Mouse (Mus musculus) midbrain, embryonic 15.5 days (tissue): ENCODE data around the gene Cdr2. TPM values are rescaled to one million over a fixed set of nuclear protein-coding genes. Genes with fewer than 3 reads are reported as not detected.
"Not testable (repeated sequence)": the region's sequence is repeated elsewhere in the genome, so short reads cannot be mapped to it uniquely, and the experiment has no call there.

ENCODE experiments used
- ATAC-seq: fragments of 200-750 bp; cut with Nextera tagmentation; replicated peaks from 2 replicates; pipeline ENCODE4 v1.8.0; 2017; ENCODE audit warnings: moderate TSS enrichment
- H3K27ac ChIP-seq: fragments of 300-500 bp; sonication (generic); 2 replicates; pipeline ENCODE4 v1.5.1; 2015; ENCODE audit warnings: mild to moderate bottlenecking, inconsistent platforms
- H3K27me3 ChIP-seq: fragments of 300-500 bp; sonication (generic); replicated peaks from 2 replicates; pipeline ENCODE4 v1.6.1; 2015; ENCODE audit warnings: inconsistent platforms
- H3K36me3 ChIP-seq: fragments of 300-500 bp; sonication (generic); replicated peaks from 2 replicates; pipeline ENCODE4 v1.6.1; 2015; ENCODE audit warnings: inconsistent platforms
- H3K4me1 ChIP-seq: fragments of 300-500 bp; sonication (generic); 2 replicates; pipeline ENCODE4 v1.6.1; 2015; ENCODE audit warnings: inconsistent platforms
- H3K4me2 ChIP-seq: fragments of 300-500 bp; sonication (generic); 2 replicates; pipeline ENCODE4 v1.6.1; 2015; ENCODE audit warnings: inconsistent platforms, mild to moderate bottlenecking, moderate library complexity
- H3K4me3 ChIP-seq: fragments of 300-500 bp; sonication (generic); 2 replicates; pipeline ENCODE4 v1.5.1; 2015; ENCODE audit warnings: mild to moderate bottlenecking, inconsistent platforms
- H3K9ac ChIP-seq: fragments of 300-500 bp; sonication (generic); 2 replicates; pipeline ENCODE4 v1.6.1; 2015; ENCODE audit warnings: mild to moderate bottlenecking, inconsistent platforms
- H3K9me3 ChIP-seq: fragments of 300-500 bp; sonication (generic); 2 replicates; pipeline ENCODE4 v1.6.1; 2016; ENCODE audit warnings: inconsistent platforms
- WGBS: fragments of 180-500 bp; shearing (Covaris S2); methylation state at CpG from one replicate; pipeline ENCODE4 v1.1.7; 2015; ENCODE audit warnings: mixed read lengths; 5-methylcytosine and 5-hydroxymethylcytosine counted together
- polyA plus RNA-seq: library from polyadenylated mRNA; unstranded; fragments of >200 nt; fragmentation: Nextera tagmentation; extraction: Ambion mirVana; gene quantifications from 2 replicates; pipeline ENCODE4 v1.2.1, GENCODE M21; 2015

Cdr2 gene
- polyA plus RNA-seq, 1 experiment from 2014 or later = 15.0 TPM

DNA sequence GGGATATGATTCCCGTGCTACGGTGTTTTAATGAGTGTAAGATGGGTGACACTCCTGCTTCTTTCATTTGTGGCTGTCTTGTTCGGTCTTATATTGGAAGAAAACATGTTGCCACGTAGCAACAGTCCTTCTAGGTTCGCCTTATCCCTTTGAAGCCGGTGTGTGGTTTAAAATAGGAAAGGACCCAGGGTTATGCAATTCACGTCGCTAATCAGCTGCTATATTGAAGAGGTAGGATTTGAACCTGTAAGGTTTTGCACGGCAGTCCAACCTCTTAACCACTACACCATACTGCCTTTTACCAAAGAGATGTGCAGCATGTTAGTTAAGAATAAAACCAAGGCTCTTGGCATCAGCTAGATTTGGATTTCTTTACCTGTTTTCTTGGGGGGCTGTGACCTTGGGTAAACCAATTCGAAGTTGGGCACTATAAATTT, 63.6 kb downstream of the Cdr2 start:
- peak overlapping the region; percentile 84 for H3K27ac ChIP-seq
- no peaks in the 10 kb centered on the region for H3K27me3 ChIP-seq
- H3K36me3 ChIP-seq = no peaks in the 10 kb centered on the region
- H3K9me3 ChIP-seq = no peaks in the 10 kb centered on the region
- H3K4me1 ChIP-seq = peaks cover 18% of the 10 kb centered on the region
- H3K4me3 ChIP-seq = peak overlapping the region; percentile 89
- peak overlapping the region; percentile 60 for H3K4me2 ChIP-seq
- ATAC-seq = peak; percentile 80
- 8% methylated on average over 10 of the region's 10 CpGs for WGBS
- H3K9ac ChIP-seq = peak overlapping the region; percentile 81

DNA sequence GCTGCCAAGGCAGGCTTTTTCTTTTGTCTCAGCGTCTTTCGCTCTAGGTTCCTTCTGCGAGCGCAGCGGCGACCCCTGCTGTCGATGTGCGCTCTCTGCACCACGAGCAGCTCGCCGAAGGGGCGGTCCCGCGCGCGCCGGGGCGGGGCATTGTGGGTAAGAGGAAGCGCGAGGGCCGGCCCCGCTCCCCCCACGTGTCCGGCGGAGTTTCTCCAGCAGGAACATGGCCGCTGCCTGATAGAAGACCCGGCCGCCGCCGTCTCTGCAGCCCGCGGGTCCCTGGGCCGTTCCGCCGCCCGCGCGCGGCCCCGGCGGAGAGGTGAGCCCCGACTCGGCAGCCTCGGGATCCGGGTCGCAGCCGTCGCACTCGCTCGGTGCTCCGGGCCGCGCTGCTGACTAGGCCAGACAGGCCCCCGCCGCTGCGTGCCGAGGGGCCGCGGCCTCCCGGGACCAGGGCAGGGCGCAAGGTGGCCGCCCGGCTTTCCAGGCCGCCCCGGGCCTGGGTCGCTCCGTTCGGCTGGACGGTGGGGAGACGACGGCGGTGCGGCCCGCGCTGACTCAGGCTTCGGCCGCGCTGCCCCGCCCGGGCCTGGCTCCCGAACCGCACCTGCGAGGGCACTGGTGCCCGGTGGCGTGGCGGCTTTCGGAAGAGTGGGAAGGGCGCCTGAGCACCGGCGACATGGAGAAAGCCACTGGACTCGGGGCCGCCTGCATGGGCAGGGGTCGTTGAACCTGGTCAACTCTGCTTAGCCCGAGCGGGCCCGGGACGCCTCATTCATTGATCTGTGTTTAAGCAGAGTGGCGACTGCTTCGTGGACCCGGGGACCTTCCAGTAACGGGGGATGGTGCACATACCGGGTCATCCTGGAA, 64.3 kb downstream of the Cdr2 start, which contains the start of gene Polr3e:
Gene Polr3e (plus strand): TSS at position 153 of the 870 bp plus-strand sequence.
- Histone ChIP-seq H3K9ac (peak within 1 kb of the TSS; percentile 81), H3K4me3 (peak within 1 kb of the TSS; percentile 89), H3K27ac (peak within 1 kb of the TSS; percentile 84), H3K36me3 (no peaks in the 10 kb centered on the region), H3K4me2 (peak within 1 kb of the TSS; percentile 60), H3K4me1 (peaks cover 18% of the 10 kb centered on the region), H3K27me3 (no peaks in the 10 kb centered on the region), H3K9me3 (no peaks in the 10 kb centered on the region)
- under 1% methylated on average over 99 of the region's 102 CpGs for WGBS
- ATAC-seq = peak; percentile 94

DNA sequence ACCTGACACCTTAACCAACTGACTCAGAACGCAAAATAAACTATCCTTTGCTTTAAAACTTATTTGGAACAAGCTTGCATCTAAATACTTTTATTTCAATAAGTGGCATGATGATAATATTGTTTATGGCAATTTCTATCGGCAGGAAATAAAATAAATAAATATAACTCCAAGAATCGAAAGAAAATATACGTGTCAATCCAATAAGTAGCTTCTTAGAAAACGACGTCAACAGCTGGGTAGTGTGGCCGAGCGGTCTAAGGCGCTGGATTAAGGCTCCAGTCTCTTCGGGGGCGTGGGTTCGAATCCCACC, 64.9 kb downstream of the Cdr2 start:
- peak overlapping the region; percentile 89 for H3K4me3 ChIP-seq
- ATAC-seq = peak; percentile 92; the same call in 1 of the 2 replicates
- H3K9me3 ChIP-seq = no peaks in the 10 kb centered on the region
- WGBS = 6% methylated on average over 12 of the region's 12 CpGs
- H3K27ac ChIP-seq = peak overlapping the region; percentile 84; the same call in 1 of the 2 replicates
- H3K4me1 ChIP-seq = peaks cover 18% of the 10 kb centered on the region
- H3K4me2 ChIP-seq = peak overlapping the region; percentile 60
- no peak overlapping the region for H3K9ac ChIP-seq
- H3K36me3 ChIP-seq = no peaks in the 10 kb centered on the region
- no peaks in the 10 kb centered on the region for H3K27me3 ChIP-seq

DNA sequence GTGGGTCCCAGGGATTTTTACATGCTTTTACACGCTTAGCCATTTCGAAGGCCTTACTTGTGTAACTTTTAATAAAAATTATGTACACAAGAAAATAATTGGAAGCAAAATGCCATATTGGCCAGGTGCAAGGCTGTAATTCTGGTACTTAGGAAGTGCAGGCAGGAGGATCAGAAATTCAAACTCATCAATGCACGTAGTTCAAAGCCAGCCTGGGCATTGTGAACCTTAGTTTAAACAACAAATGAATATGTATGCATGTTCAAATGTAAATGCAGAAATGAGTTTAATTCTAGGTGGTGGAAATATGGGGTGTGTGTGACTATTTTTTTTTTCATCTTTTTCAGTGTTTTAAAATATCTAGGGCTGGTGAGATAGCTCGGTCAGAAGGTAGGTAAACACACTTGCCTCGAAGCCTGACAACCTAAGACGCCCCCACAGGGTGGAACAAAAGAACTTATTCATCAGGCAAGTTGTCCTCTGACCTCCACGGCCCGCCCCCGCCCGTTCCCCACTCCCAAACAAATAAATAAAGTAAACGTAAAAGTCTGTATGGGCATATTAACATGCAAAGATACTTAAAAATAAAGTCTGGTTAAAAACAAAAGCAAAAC, 65.7 kb downstream of the Cdr2 start:
- WGBS = 21% methylated on average over 11 of the region's 11 CpGs
- no peaks in the 10 kb centered on the region for H3K9me3 ChIP-seq
- no peaks in the 10 kb centered on the region for H3K27me3 ChIP-seq
- no peak overlapping the region for H3K4me3 ChIP-seq
- no peak overlapping the region for H3K27ac ChIP-seq
- H3K4me1 ChIP-seq = peaks cover 18% of the 10 kb centered on the region
- no peaks in the 10 kb centered on the region for H3K36me3 ChIP-seq
- H3K4me2 ChIP-seq = no peak overlapping the region
- H3K9ac ChIP-seq = no peak overlapping the region
- ATAC-seq = no peak

DNA sequence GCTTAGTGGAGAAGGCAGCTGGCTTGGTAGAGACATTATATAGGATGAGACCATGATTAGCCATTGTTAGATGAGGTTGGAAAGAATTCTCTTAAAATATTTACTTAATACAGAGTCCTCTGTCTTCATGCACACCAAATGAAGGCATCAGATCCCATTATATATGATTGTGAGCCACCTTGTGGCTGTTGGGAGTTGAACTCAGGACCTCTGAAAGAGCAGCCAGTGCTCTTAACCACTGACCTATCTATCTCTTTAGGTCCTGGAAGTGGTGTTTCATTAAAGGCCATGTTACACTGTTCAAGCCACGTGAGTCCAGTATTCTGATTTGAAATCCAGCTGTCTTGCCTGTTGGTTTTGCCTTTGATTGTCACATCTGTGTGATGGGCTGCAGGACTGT, 68.8 kb downstream of the Cdr2 start:
- ATAC-seq = no peak
- H3K4me1 ChIP-seq = 0 out of 2 replicates have a peak, but pooled peaks cover 2% of the 10 kb centered on the region
- H3K36me3 ChIP-seq = no peaks in the 10 kb centered on the region
- H3K9ac ChIP-seq = no peak overlapping the region
- no peaks in the 10 kb centered on the region for H3K27me3 ChIP-seq
- H3K4me2 ChIP-seq = no peak overlapping the region
- no peaks in the 10 kb centered on the region for H3K9me3 ChIP-seq
- no peak overlapping the region for H3K27ac ChIP-seq
- WGBS = 53% methylated on average over 1 of the region's 1 CpGs
- H3K4me3 ChIP-seq = no peak overlapping the region

DNA sequence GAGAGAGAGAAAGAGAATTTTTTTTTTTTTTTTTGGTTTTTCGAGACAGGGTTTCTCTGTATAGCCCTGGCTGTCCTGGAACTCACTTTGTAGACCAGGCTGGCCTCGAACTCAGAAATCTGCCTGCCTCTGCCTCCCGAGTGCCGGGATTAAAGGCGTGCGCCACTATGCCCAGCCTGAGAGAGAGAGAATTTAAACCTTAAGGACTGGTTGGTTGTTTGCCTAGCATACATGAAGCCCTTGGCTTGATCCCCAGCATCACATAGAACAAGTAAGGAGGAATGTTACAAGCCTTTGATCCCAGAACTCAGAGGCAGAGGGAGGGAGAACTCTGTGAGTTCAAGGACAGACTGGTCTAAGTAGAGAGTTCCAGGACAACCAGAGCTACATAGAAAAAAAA, 70.8 kb downstream of the Cdr2 start:
- not testable (repeated sequence) for H3K36me3 ChIP-seq, H3K4me1 ChIP-seq, ATAC-seq, H3K27ac ChIP-seq, H3K9ac ChIP-seq, H3K4me2 ChIP-seq, H3K9me3 ChIP-seq, H3K4me3 ChIP-seq, H3K27me3 ChIP-seq
- WGBS = 87% methylated on average over 6 of the region's 6 CpGs

DNA sequence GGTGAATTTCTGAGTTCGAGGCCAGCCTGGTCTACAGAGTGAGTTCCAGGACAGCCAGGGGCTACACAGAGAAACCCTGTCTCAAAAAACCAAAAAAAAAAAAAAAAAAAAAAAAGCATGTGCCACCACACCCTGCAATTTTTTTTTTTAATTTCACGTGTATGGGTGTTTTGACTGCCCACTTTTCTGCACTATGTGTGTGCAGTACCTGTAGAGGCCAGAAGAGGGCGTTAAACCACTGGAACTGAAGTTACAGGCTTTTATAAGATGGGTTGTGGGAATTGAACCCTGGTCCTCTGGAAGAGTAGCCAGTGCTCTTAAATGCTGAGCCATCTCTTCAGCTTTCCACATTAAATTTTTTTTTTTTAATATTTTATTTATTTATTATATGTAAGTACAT, 71.9 kb downstream of the Cdr2 start:
- not testable (repeated sequence) for H3K27me3 ChIP-seq, ATAC-seq
- WGBS = 72% methylated on average over 3 of the region's 3 CpGs

More for the DNA sequence above, 71.9 kb downstream of the Cdr2 start:
- H3K27ac ChIP-seq, H3K36me3 ChIP-seq, H3K4me3 ChIP-seq, H3K4me1 ChIP-seq, H3K4me2 ChIP-seq, H3K9me3 ChIP-seq, H3K9ac ChIP-seq: not testable (repeated sequence)

Other genes starting within 250 kb of the Cdr2 start
- 1.8 and 2.1 TPM in 2 replicates for gene Vwa3a, start 243.0 kb downstream of the Cdr2 start, polyA plus RNA-seq
- 0.17 and 0.22 TPM in 2 replicates for gene Gm5737, start 169.9 kb downstream of the Cdr2 start, polyA plus RNA-seq
- gene Eef2k, start 139.5 kb downstream of the Cdr2 start, polyA plus RNA-seq = 33.6 and 40.1 TPM in 2 replicates
- 25.5 and 28.1 TPM in 2 replicates for gene Polr3e, start 64.6 kb downstream of the Cdr2 start, polyA plus RNA-seq
- 0.18 and 0.49 TPM in 2 replicates for gene Mfsd13b, start 197 bp upstream of the Cdr2 start, polyA plus RNA-seq
- gene Mettl9, start 52.1 kb upstream of the Cdr2 start, polyA plus RNA-seq = 184 and 186 TPM in 2 replicates
- gene Igsf6, start 92.3 kb upstream of the Cdr2 start, polyA plus RNA-seq = 1.1 and 1.3 TPM in 2 replicates
- gene Otoa, start 99.3 kb upstream of the Cdr2 start, polyA plus RNA-seq = 0.09 and 0.35 TPM in 2 replicates